Mouse (Mus musculus) Patski (cell line): ENCODE measurements around the gene Epn2. TPM values are rescaled to one million over a fixed set of nuclear protein-coding genes. Genes with fewer than 3 reads are reported as not detected.

Experiments
- ATAC-seq: fragments of 100-300 bp; one replicate; pipeline ENCODE4 v1.8.0; 2021
- CTCF ChIA-PET: fragments of 350-600 bp; sonication (Branson Sonifier 250); formaldehyde crosslinking; loops from one replicate; lab custom pipeline; 2022; ENCODE audit warnings: inconsistent platforms; lab: Charles Lee
- POLR2A ChIA-PET: fragments of 350-600 bp; sonication (Branson Sonifier 250); formaldehyde crosslinking; loops from one replicate; lab custom pipeline; 2022; ENCODE audit warnings: antibody characterized with exemption, inconsistent platforms; lab: Charles Lee
- DNase-seq: peaks from one replicate; pipeline ENCODE4 v3.0.0-alpha.2; 2011; ENCODE audit warnings: low read depth, low spot score
- H3K27me3 ChIP-seq: fragments of 371-371 bp; one replicate; pipeline ENCODE4 v1.5.1; 2021
- CTCF ChIP-seq: fragments of 100-300 bp; IDR thresholded peaks from one replicate; pipeline ENCODE4 v1.5.1; 2021
- in situ Hi-C: fragments of 300-500 bp; cut with MboI; formaldehyde crosslinking; loops from 3 replicates; pipeline ENCODE4 v1.11.1; 2018; ENCODE audit warnings: low pct_unique_long_range_greater_than_20kb, mixed read lengths
- polyA plus RNA-seq: library from polyadenylated mRNA; unstranded; gene quantifications from one replicate; pipeline ENCODE4 v1.2.3, GENCODE M21; 2021

Epn2 gene
- polyA plus RNA-seq, 1 experiment from 2014 or later = 84.4 TPM

DNA sequence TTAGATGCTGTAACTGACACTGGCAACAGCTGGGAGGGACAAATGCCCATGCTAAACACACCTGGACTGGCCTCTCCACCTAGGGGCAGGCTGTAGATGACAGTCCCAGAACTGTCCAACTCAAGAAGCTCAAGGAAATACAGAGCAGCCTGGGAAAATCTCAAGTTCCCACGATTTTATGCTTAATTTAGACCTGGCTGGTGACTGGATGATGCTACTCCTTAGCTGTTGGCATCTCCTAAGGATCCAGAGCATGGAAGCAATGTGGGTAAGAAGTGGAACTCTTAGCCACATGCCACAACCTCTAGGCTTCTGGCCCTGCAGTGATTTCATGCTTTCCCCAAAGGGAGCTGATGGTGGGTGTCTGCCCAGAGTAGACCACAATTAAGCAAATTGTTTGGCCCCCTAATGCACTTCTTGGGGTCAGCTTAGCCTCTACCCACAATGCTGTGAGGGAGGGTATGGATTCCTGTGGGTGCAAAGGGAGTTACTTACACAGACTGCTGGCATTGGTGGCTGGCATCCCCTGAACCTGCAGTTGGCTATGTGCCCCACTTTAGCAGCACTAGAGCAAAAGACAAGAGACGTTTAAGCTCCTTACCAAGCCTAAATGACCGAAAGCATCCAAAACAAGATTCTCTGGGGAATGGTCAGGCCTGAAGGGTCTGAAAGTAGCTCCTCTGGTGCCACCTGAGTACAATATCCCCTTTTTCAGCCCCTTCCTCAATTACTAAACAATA lies 26.3 kb downstream of the Epn2 start:
- POLR2A ChIA-PET = interaction anchor here (1.1 to 1.6 kb wide), 2 partner anchors 10 to 38 kb away, joined by 3 to 4 read pairs; no protein-coding TSS in a partner anchor

DNA sequence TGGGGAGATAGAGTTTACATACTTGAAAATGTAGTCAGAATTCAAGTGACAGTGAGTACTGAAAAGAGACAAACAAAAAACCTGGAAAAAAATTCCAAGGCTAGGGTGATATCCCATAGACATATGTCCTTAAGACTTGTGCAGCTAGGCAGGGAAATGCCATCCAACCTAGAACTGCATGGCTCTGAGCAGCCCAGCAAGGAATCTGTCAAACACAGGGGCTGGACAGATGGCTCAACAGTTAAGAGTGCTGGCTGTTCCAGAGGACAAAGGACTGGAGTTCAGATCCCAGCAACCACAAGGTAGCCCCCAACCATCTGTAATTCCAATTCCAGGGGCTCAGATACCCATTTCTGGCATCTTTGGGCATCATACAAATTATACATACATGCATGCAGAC lies 28.9 kb downstream of the Epn2 start:
- in situ Hi-C loops = no loop called here

More for the DNA sequence above, 26.3 kb downstream of the Epn2 start:
- CTCF ChIA-PET = interaction anchor here (0.9 to 1.2 kb wide), 2 partner anchors 10 to 66 kb away, joined by 3 read pairs; no protein-coding TSS in a partner anchor
- no peaks in the 10 kb centered on the region for H3K27me3 ChIP-seq
- in situ Hi-C loops = no loop called here
- DNase-seq = no peak
- TF ChIP-seq CTCF = no peak
- ATAC-seq = no peak

DNA sequence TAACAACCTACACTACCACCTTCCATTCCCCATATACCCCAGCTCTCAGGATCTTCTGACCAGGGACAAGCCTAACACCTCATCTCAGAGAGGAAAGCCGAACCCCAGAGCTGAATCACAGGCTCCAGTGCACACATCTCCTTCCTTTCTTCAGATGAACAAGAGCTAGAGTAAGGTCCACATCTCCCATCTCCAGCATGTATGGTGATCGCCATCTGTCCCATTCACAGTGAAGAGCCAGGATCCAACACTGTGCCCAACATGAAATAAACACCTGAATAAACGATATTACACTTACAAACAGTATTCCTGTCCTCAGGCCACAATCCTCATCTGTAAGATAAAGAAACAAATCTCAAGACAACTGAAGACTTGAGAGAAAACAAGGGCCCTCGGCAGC lies 31.8 kb downstream of the Epn2 start:
- POLR2A ChIA-PET = interaction anchor here (0.8 kb wide), 1 partner anchor 15 kb away, joined by 4 read pairs; no protein-coding TSS in a partner anchor
- no peaks in the 10 kb centered on the region for H3K27me3 ChIP-seq
- DNase-seq = no peak
- in situ Hi-C loops = no loop called here
- CTCF ChIA-PET = no interaction called here
- ATAC-seq = no peak
- no peak for TF ChIP-seq CTCF

More for the DNA sequence above, 28.9 kb downstream of the Epn2 start:
- ChIA-PET CTCF (interaction anchor here (0.7 kb wide), 1 partner anchor 13 kb away, joined by 4 read pairs; no protein-coding TSS in a partner anchor), POLR2A (no interaction called here)
- no peak for TF ChIP-seq CTCF
- ATAC-seq = no peak
- no peak for DNase-seq
- no peaks in the 10 kb centered on the region for H3K27me3 ChIP-seq

DNA sequence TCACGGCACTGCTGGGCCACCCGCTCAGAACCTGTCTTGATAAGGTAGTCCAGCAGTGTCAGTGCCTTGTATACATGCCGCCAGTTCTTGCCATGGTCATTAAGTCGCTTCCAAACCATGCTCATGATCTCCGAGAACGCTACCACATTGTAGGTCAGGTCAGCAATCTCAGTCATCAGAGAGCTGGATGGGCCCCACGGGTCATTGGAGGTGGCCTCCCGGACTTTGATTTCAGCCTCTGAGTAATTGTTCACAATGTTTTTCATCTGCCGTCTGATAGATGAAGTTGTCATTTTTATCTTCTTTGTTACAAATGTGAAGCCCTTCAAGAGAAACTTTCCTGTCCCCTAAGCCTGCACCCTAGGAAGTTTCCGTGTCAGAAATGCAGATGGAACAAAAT lies 33.0 kb downstream of the Epn2 start:
- POLR2A ChIA-PET = no interaction called here
- no peak for TF ChIP-seq CTCF
- CTCF ChIA-PET = no interaction called here
- DNase-seq = no peak
- H3K27me3 ChIP-seq = no peaks in the 10 kb centered on the region
- no peak for ATAC-seq
- in situ Hi-C loops = no loop called here

DNA sequence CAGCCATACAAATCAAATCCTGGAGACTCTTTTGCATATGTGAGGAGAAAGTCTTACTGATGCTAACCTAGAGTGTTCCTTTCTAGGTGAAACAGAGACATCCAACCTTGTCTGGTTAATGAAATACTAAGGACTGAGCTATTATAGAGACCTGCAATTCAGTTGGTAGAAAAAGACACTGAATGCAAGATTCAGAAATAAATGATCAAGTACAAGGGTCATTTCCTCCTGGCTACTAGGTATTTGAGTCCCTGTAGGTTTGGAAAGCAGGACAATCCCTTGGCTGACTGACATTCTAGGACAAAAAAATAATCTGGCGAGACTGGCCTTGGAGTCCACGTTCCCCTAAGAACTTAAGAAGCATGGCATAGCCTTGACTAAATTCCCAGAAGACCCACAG lies 33.9 kb downstream of the Epn2 start:
- CTCF ChIA-PET = no interaction called here
- no peak for ATAC-seq

DNA sequence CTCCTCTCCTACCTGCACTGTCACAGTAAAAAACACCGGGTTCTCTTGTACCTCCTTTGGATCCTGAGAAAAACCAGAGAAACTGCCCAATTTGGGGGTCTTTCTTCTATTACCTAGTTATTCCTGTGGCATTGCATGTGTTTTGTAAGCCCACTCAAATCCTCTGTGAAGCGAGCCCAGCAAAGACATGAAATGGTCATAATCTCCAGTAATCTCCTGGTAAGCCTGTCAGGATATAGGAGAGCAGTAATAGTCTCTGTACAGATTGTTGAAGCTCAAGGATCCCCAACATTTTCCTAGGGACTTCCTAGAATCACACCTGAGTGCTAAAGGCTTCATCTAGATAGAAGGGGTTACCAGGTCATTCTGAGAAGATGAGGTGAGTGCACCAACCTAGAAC lies 38.4 kb downstream of the Epn2 start:
- H3K27me3 ChIP-seq = no peaks in the 10 kb centered on the region
- in situ Hi-C loops = no loop called here
- POLR2A ChIA-PET = no interaction called here
- no peak for TF ChIP-seq CTCF
- CTCF ChIA-PET = interaction anchor here (0.9 to 1.8 kb wide), 3 partner anchors 9 to 46 kb away, joined by 3 to 6 read pairs (median 5); no protein-coding TSS in a partner anchor
- DNase-seq (no peak), ATAC-seq (no peak)

More for the DNA sequence above, 33.9 kb downstream of the Epn2 start:
- TF ChIP-seq CTCF = no peak
- in situ Hi-C loops = no loop called here
- no peak for DNase-seq
- no peaks in the 10 kb centered on the region for H3K27me3 ChIP-seq
- POLR2A ChIA-PET = no interaction called here

DNA sequence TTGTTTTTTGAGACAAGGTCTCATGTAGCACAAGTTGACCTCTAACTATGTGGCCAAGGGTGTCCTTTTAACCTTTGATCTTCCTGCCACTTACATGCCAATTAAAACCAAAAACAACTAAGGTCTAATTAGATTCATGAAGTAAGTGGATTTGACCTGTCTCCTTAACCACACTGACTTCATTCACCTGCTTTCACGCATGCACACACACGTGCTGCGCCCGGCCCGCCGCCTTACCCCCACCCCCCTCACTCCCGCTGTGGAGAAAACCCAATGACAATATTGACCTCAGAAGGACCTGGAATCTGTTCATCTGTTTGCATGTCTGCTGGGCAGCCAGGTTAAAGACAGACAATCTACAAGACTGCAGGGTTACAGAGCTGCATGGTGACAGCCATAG lies 38.8 kb downstream of the Epn2 start:
- TF ChIP-seq CTCF = no peak
- ChIA-PET POLR2A (no interaction called here), CTCF (interaction anchor here (0.9 to 1.8 kb wide), 4 partner anchors 8 to 70 kb away, joined by 3 to 6 read pairs (median 4); no protein-coding TSS in a partner anchor)
- ATAC-seq (no peak), DNase-seq (no peak)
- no peaks in the 10 kb centered on the region for H3K27me3 ChIP-seq
- in situ Hi-C loops = no loop called here

DNA sequence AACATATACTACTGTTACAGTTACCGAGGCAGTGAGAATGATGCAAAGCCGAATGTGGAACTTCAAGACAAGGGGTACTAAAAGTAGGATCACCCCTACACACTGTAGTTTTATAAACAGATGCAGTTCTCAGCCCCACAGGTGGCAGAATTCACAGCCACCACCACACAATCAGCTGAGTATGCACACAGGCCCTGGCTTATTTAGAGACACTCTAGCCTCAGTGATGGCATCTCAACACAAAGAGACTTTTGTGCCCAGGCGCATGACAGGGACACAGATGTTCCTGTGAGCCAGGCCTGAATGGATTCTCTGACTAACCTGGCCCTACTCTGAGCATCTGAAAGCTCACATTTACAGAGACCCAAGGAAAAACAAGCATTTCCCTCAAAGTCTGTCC lies 42.1 kb downstream of the Epn2 start:
- TF ChIP-seq CTCF = no peak
- ChIA-PET CTCF (no interaction called here), POLR2A (no interaction called here)
- ATAC-seq (no peak), DNase-seq (no peak)
- no peaks in the 10 kb centered on the region for H3K27me3 ChIP-seq
- in situ Hi-C loops = no loop called here

DNA sequence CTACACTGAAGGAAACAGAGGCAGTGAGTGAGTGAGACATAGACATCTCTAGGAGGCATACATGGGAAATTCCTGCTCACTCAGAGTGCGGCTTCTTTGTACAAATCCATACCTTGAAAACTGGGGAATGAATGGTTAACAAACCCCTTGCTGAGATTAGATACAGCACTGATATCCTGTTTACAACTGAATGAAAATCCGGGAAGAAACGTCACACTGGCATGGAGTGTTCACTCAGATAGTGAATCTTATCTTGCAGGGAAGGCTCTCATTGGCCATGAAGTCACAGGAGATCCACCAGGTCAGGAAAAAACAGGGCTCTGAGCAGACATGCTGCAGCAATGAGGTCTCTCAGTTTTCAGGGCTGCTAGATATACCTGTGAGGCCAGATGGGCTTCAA lies 42.5 kb downstream of the Epn2 start:
- no peak for TF ChIP-seq CTCF
- no peak for ATAC-seq
- DNase-seq = no peak
- in situ Hi-C loops = no loop called here
- no peaks in the 10 kb centered on the region for H3K27me3 ChIP-seq
- CTCF ChIA-PET = no interaction called here
- POLR2A ChIA-PET = no interaction called here

DNA sequence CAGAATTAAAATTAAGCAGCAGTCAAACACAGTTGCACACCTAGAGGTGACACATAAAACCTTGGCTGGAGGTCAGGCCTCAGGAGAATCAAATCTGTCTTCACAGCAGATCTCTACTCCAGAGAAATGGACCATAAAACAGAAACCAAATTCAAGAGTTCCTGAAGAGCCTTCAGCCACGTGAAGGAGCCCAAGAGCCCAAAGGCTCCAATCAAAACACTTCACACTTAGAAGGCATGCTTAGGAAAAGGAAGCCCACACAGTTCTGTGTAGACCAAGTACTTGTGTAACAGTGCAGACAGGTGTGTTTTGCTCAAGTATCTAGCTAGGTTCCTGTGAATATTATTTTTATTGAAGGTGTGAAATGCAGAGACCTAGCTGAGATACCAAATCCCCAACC lies 44.0 kb downstream of the Epn2 start:
- H3K27me3 ChIP-seq = no peaks in the 10 kb centered on the region
- DNase-seq (no peak), ATAC-seq (no peak)
- in situ Hi-C loops = no loop called here
- TF ChIP-seq CTCF = no peak
- CTCF ChIA-PET = interaction anchor here (1.1 to 2.3 kb wide), 4 partner anchors 9 to 20 kb away, joined by 3 to 6 read pairs (median 4); no protein-coding TSS in a partner anchor
- POLR2A ChIA-PET = interaction anchor here (1.0 kb wide), 1 partner anchor 15 kb away, joined by 3 read pairs; no protein-coding TSS in a partner anchor

DNA sequence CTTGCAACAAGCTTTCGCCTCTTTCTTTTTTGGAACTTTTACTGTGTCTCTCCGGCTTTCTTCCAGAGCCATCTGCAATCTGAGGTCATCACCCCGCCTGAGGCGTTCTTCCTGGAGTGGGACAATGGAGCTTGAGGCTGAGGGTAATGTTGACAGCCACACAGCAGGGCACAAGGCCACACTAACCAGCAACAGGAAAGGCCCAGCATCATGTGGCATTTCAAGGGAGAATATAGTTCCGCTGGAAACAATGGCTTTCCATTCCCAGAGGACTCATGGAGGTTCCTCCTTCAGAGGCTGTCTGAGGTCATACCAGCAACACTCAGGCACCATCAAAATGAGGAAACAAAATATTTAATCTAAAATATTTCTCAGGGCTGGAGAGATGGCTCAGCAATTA lies 45.9 kb downstream of the Epn2 start:
- ChIA-PET CTCF (interaction anchor here (2.3 kb wide), 1 partner anchor 8 kb away, joined by 6 read pairs; no protein-coding TSS in a partner anchor), POLR2A (no interaction called here)
- ATAC-seq = no peak
- H3K27me3 ChIP-seq = no peaks in the 10 kb centered on the region
- DNase-seq = no peak
- in situ Hi-C loops = no loop called here
- TF ChIP-seq CTCF = no peak
